Mouse (Mus musculus) embryonic facial prominence, embryonic 14.5 days (tissue): Measurements from ENCODE around the gene Rnaset2b. TPM values are rescaled to one million over a fixed set of nuclear protein-coding genes. Genes with fewer than 3 reads are reported as not detected.
"Not testable (repeated sequence)": the region's sequence is repeated elsewhere in the genome, so short reads cannot be mapped to it uniquely, and the experiment has no call there.

Source experiments
- ATAC-seq: fragments of 200-750 bp; cut with Nextera tagmentation; 2 replicates; pipeline ENCODE4 v1.8.0; 2017; ENCODE audit warnings: low read depth, moderate number of reproducible peaks, moderate TSS enrichment
- DNase-seq: peaks from one replicate; pipeline ENCODE4 v3.0.0-alpha.2; 2015; ENCODE audit warnings: low spot score
- H3K27ac ChIP-seq: fragments of 300-500 bp; sonication (generic); replicated peaks from 2 replicates; pipeline ENCODE4 v1.5.1; 2014; ENCODE audit warnings: low read depth, mild to moderate bottlenecking, low read length, moderate library complexity
- H3K27me3 ChIP-seq: fragments of 300-500 bp; sonication (generic); replicated peaks from 2 replicates; pipeline ENCODE4 v1.6.1; 2014; ENCODE audit warnings: low read length; ENCODE audit not compliant: control insufficient read depth, insufficient read depth
- H3K36me3 ChIP-seq: fragments of 300-500 bp; sonication (generic); 2 replicates; pipeline ENCODE4 v1.6.1; 2014; ENCODE audit warnings: low read length, mixed read lengths; ENCODE audit not compliant: control insufficient read depth, insufficient read depth
- H3K4me1 ChIP-seq: fragments of 300-500 bp; sonication (generic); 2 replicates; pipeline ENCODE4 v1.6.1; 2014; ENCODE audit warnings: antibody characterized with exemption, low read length; ENCODE audit not compliant: control insufficient read depth, insufficient read depth
- H3K4me2 ChIP-seq: fragments of 300-500 bp; sonication (generic); 2 replicates; pipeline ENCODE4 v1.6.1; 2014; ENCODE audit warnings: low read depth, mild to moderate bottlenecking, low read length, moderate library complexity, mixed read lengths
- H3K4me3 ChIP-seq: fragments of 300-500 bp; sonication (generic); 2 replicates; pipeline ENCODE4 v1.5.1; 2014; ENCODE audit warnings: low read depth, mild to moderate bottlenecking, low read length
- H3K9ac ChIP-seq: fragments of 300-500 bp; sonication (generic); 2 replicates; pipeline ENCODE4 v1.6.1; 2014; ENCODE audit warnings: low read depth, mild to moderate bottlenecking, low read length, moderate library complexity, mixed read lengths
- H3K9me3 ChIP-seq: fragments of 300-500 bp; sonication (generic); 2 replicates; pipeline ENCODE4 v1.6.1; 2016; ENCODE audit warnings: low read length; ENCODE audit not compliant: control insufficient read depth
- WGBS: fragments of 180-500 bp; shearing (Covaris S2); extraction: QIAGEN DNeasy Blood & Tissue Kit; methylation state at CpG from one replicate; pipeline ENCODE4 v1.1.7; 2014; 5-methylcytosine and 5-hydroxymethylcytosine counted together
- polyA plus RNA-seq: library from polyadenylated mRNA; unstranded; fragments of >200 nt; fragmentation: Nextera tagmentation; extraction: Ambion mirVana; gene quantifications from 2 replicates; pipeline ENCODE4 v1.2.1, GENCODE M21; 2014

Gene Rnaset2b
- polyA plus RNA-seq, 1 experiment from 2014 or later = 183 TPM

DNA sequence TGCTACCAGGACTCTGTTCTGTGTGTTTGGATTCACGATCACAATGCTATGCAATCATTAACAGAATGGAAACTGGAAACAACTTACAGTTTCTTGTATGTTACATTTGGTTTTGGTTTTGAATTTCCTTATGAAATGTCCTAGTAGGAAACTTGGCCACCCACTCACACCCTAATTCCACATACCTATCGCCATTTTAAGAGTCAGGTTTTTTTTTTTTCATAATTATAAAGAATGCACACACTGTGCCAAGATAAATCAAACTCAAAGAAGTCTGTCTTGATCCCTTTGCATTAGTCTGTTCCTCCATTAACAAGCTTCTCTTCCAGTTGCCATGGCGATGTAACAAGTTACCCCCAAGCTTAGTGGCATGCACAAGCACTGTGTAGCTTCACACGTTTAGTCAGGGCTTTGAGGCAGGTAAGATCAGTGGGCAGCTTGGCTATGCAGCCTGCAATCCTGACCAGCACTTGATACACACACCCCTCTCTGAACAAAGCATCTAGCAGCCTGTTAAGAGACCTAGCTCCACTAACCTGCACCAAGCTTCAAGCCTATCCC lies 2.5 kb downstream of the Rnaset2b start:
- not testable (repeated sequence) for H3K27ac ChIP-seq, H3K4me2 ChIP-seq, H3K4me3 ChIP-seq, H3K4me1 ChIP-seq, H3K36me3 ChIP-seq, H3K9ac ChIP-seq, H3K27me3 ChIP-seq, H3K9me3 ChIP-seq
- ATAC-seq (0 out of 2 replicates have a peak, but pooled peaks have one; percentile 47), DNase-seq (peak; percentile 4)
- WGBS = 53% methylated on average over 4 of the region's 4 CpGs

DNA sequence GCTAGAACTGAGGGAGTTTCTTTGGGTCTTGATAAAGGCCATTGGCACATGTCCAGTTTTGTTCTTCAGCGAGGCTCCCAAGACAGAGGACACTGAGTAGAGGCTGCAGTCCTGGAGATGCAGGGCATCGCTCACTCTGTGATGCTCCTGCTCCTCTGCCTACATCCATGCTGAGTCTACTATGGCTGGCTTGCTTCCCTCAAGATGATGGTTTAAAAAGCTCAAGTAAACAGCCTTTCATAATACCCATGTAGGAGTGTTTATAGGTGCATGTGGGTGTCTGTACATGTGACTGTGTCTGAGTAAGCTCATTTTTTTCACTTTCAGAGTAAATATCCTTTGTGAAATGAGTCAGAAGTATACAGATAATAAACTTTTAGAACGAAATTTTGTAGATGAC lies 4.6 kb downstream of the Rnaset2b start:
- 69% methylated on average over 2 of the region's 3 CpGs for WGBS
- H3K27me3 ChIP-seq, H3K4me1 ChIP-seq, ATAC-seq, H3K27ac ChIP-seq, DNase-seq, H3K9ac ChIP-seq, H3K36me3 ChIP-seq, H3K4me2 ChIP-seq, H3K4me3 ChIP-seq, H3K9me3 ChIP-seq: not testable (repeated sequence)

DNA sequence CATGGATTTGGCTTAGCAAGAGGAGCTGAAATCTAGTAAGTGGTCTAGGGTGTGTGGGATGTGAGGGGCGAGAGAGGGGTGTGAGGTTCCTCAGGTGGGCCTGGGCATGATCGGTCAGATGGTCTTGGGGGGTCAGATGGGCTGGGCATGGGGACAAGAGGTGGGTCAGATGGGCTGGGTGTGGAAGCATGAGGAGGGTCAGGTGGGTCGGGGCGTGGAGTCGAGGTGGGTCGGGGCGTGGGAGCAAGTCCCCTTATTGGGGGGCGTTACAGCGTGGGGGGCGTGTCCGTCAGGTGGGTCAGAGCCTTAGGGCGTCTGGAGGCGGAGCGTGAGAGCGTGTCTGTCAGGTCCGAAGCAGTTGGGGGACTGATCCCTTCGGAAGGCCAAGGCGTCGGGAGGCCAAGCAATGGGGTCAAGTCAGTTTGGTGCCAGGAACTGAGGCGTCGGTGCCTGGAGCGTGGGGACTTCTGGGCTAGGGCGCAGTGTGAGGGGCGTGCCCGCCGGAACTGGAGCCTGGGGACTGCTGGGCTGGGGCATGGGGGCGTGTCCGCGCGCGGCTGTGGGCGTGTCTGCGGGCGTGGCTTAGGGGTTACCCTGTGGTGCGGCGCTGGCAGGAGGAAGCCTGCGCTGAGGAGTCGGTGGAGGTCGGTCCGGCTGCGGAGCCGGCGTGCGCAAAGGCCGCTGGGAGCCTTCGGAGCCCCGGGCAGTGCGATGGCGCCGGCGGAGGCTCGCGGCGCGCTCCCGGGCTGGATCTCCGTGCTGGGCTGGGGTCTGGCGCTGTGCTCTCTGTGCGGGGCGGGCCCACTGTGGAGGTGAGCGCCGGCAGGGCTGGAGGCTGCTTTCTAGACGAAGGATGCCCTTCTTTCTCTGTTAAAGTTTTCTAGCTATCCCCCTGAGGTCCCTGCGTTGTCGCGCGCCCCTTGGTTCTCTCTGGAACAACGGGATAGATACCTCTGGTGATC lies 8.1 kb downstream of the Rnaset2b start, which contains the start of gene Gm49721:
Gene Gm49721 (plus strand): TSS at position 618 of the 962 bp plus-strand sequence.
- peak; percentile 98 for ATAC-seq
- not testable (repeated sequence) for H3K4me1 ChIP-seq, H3K27me3 ChIP-seq, H3K9me3 ChIP-seq, H3K27ac ChIP-seq, H3K36me3 ChIP-seq
- WGBS = 0% methylated on average over 14 of the region's 68 CpGs
- H3K9ac ChIP-seq = peak within 1 kb of the TSS; percentile 67
- peak; percentile 7 for DNase-seq
- peak within 1 kb of the TSS; percentile 50 for H3K4me3 ChIP-seq
- H3K4me2 ChIP-seq = peak within 1 kb of the TSS; percentile 51

DNA sequence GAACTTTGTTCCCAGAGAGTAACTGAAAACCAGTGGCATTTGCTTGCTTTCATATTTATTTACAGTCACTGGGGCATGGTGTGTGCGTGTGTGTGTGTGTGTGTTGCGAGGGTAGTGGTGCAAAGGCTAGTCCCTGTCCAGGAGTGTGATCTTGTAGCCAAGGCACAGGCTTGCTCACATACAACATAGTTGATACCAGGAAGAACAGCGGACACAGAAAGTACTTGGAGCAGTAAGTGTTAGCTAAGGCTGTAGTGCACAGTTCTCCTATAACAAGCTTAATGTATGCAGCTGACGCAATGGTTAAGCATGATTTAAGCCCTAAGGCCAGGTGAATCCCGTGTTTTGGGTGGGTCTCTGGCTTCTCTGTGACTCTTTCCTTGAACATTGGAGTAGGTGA lies 8.9 kb downstream of the Rnaset2b start:
- Histone ChIP-seq H3K4me3 (peak overlapping the region; percentile 50), H3K9ac (peak overlapping the region; percentile 67; the same call in 1 of the 2 replicates), H3K4me2 (peak overlapping the region; percentile 51)
- not testable (repeated sequence) for H3K36me3 ChIP-seq, H3K9me3 ChIP-seq, H3K4me1 ChIP-seq, H3K27me3 ChIP-seq, ATAC-seq, H3K27ac ChIP-seq, DNase-seq
- WGBS = 11% methylated on average over 5 of the region's 5 CpGs

DNA sequence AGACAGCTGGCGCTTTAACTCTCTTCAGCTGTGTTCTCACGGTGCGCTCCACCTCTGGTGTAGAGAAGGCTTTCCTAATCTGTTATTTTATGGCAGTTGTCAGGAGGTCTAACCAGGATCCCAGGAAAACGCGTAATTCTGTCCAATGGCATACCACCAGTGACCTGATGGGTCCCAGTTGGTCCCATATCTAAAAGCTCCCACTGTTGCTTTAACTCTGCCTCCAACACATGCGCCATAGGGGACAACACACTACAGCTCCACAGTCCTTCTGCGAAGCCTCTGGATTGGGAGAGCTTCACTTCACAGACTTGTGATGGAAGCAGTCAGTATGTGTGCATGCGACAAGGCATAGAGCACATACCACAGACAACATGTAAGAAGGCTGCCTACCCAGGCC lies 9.7 kb downstream of the Rnaset2b start:
- WGBS = 89% methylated on average over 5 of the region's 8 CpGs
- H3K4me3 ChIP-seq, H3K4me2 ChIP-seq, H3K27me3 ChIP-seq, ATAC-seq, H3K9me3 ChIP-seq, H3K27ac ChIP-seq, H3K9ac ChIP-seq, H3K36me3 ChIP-seq, DNase-seq, H3K4me1 ChIP-seq: not testable (repeated sequence)

DNA sequence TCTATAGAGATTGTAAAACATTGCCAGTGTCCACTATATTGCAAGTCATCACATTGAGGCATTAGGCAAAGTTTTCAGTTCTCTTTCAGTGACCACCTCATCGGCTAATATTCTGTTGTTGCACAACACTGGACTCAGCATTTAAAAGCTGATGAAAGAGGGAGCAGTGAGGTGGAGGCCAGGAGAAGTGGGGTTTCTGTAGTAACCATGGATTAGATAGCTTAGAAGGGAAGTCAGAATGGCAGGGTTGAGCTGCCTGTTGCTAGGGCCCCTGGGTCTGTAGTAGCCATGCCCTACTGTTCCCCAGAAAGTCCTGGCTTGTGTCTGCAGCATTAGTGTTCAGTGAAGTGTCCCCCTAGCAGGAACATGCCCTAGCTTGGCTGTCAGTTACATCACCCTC lies 15.7 kb downstream of the Rnaset2b start:
- H3K27me3 ChIP-seq, H3K4me3 ChIP-seq, H3K27ac ChIP-seq, H3K4me1 ChIP-seq, DNase-seq, H3K4me2 ChIP-seq, H3K9ac ChIP-seq, ATAC-seq, H3K36me3 ChIP-seq, H3K9me3 ChIP-seq: not testable (repeated sequence)
- whole genome bisulfite sequencing = 97% methylated on average over 1 of the region's 1 CpGs

DNA sequence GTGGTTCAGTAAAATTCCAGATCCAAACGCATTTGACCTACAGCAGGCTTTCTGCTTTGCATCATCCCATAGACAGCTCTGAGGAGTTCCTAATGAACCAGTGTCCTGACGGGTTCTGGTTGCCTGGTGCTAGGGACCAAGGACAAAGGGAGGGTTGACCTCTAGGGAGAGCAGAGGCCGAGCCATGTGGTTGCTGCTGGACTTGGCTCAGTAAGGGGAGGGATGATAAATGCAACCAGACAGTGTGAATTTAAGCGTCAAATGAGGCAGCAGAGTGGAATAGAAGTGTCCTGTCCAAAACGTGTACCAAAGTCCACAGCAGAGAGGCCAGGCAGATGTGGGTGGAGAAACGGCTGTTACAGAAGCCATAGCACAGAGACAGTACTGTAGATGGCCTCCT lies 25.1 kb downstream of the Rnaset2b start:
- no CpG with 5 or more reads among the region's 6 CpGs for WGBS
- H3K4me2 ChIP-seq, H3K36me3 ChIP-seq, H3K27ac ChIP-seq, H3K4me3 ChIP-seq, H3K27me3 ChIP-seq, H3K4me1 ChIP-seq, H3K9ac ChIP-seq, H3K9me3 ChIP-seq, DNase-seq: not testable (repeated sequence)
- peak; percentile 76; the same call in 1 of the 2 replicates for ATAC-seq

DNA sequence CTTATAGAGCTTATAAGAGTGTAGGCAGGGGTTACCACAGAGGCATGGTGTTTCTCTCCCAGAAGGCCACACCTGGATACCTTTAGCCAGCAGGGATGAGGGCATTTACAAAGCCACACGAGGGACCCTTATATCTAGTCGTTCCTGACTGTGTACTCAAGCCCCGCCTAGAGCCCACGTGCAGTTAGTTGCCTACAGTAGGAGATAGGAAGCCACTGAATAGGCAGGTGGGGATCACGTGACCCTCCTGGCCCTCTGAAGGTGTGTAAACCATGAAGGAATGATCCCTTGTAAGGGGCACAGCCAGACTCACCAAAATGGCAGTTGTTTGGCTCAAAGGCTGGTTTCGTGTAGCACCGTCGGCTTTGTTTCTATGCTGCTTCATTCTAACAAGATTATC lies 26.4 kb downstream of the Rnaset2b start:
- H3K9me3 ChIP-seq, H3K9ac ChIP-seq, DNase-seq, H3K4me3 ChIP-seq, H3K27ac ChIP-seq, H3K4me2 ChIP-seq, H3K27me3 ChIP-seq, ATAC-seq, H3K36me3 ChIP-seq, H3K4me1 ChIP-seq: not testable (repeated sequence)
- WGBS = 90% methylated on average over 8 of the region's 8 CpGs
